Mouse (Mus musculus) kidney, adult 2 months (tissue): Measurements from ENCODE around the gene Plekha6.

Experiments used
- CTCF ChIP-seq: fragments of 200-500 bp; conservative IDR thresholded peaks from 2 replicates; pipeline ENCODE4 v1.5.1; 2011; ENCODE audit warnings: low read depth, mild to moderate bottlenecking, control low read depth, low read length, moderate library complexity, mixed read lengths; ENCODE audit not compliant: insufficient read depth, insufficient read length
- POLR2A ChIP-seq: fragments of 200-500 bp; IDR thresholded peaks from one replicate; pipeline ENCODE4 v1.6.1; 2011; ENCODE audit warnings: low read depth, low read length, control low read depth

- TF ChIP-seq CTCF (no peak), POLR2A (no peak)
These were observed 18.7 kb downstream of the Plekha6 start for GRCm38 (mm10) chr1:133182706-133183095.
